Mouse (Mus musculus): ENCODE measurements around the gene Ak5. TPM values are rescaled to one million over a fixed set of nuclear protein-coding genes. Genes with fewer than 3 reads are reported as not detected.

Ak5 gene
- 0.66 TPM for polyA plus RNA-seq (2014; fragmentation: Illumina TruSeq; extraction: RNeasy Lipid Tissue Mini Kit (QIAGEN cat#74804); ENCODE audit: low read depth, low replicate concordance)

GRCm38 (mm10) chr3:152668239-152668638 lies at the start of gene Ak5:
Gene Ak5 (minus strand): TSS chr3:152668360.

GRCm38 (mm10) chr3:152713991-152714902 lies 46.1 kb upstream of the Ak5 start, which contains the start of gene Pigk:
Gene Pigk (plus strand): TSS chr3:152714100.

Other genes with a start within 250 kb of the Ak5 start
- gene Pigk, start 45.7 kb upstream of the Ak5 start, polyA plus RNA-seq (2014; fragmentation: Illumina TruSeq; extraction: RNeasy Lipid Tissue Mini Kit (QIAGEN cat#74804); ENCODE audit: low read depth, low replicate concordance): 55.2 TPM